Mouse (Mus musculus): ENCODE results near the gene Krtap5-3.

GRCm38 (mm10) chr7:142181021-142181420 lies 20.1 kb upstream of the Krtap5-3 start:
- TF ChIP-seq EP300 (IDR thresholded peaks at IDR 0.05; ENCODE audit: low read depth) (no peak), CTCF (IDR thresholded peaks at IDR 0.05; ENCODE audit: low read depth) (no peak)

All from liver, postnatal 0 days (tissue).